Mouse (Mus musculus): ENCODE data around the gene Erc2.

The Erc2 gene

GRCm38 (mm10) chr14:27935714-27936113 is 313.5 kb downstream of the Erc2 start:
- DNase-seq (ENCODE audit: low spot score in 2 of 2): no peak

GRCm38 (mm10) chr14:27937922-27938321 is 315.7 kb downstream of the Erc2 start:
- no peak for DNase-seq (ENCODE audit: low spot score in 2 of 2)

GRCm38 (mm10) chr14:27945276-27945675 is 323.0 kb downstream of the Erc2 start:
- no peak for DNase-seq (ENCODE audit: low spot score in 2 of 2)

GRCm38 (mm10) chr14:27946211-27946610 is 324.0 kb downstream of the Erc2 start:
- DNase-seq (ENCODE audit: low spot score in 2 of 2): no peak

GRCm38 (mm10) chr14:27948391-27948790 is 326.2 kb downstream of the Erc2 start:
- no peak for DNase-seq (ENCODE audit: low spot score in 2 of 2)

GRCm38 (mm10) chr14:27953814-27954213 is 331.6 kb downstream of the Erc2 start:
- DNase-seq (ENCODE audit: low spot score in 2 of 2): no peak

- DNase-seq (ENCODE audit: low spot score in 2 of 2): no peak
Observed at GRCm38 (mm10) chr14:27956801-27957200, 334.6 kb downstream of the Erc2 start.

- DNase-seq (ENCODE audit: low spot score in 2 of 2): no peak
Observed at GRCm38 (mm10) chr14:27973701-27974100, 351.5 kb downstream of the Erc2 start.

GRCm38 (mm10) chr14:27975661-27976060 is 353.4 kb downstream of the Erc2 start:
- no peak for DNase-seq (ENCODE audit: low spot score in 2 of 2)

GRCm38 (mm10) chr14:27984758-27985157 is 362.5 kb downstream of the Erc2 start:
- no peak for DNase-seq (ENCODE audit: low spot score in 2 of 2)

GRCm38 (mm10) chr14:27985201-27985600 is 363.0 kb downstream of the Erc2 start:
- DNase-seq (ENCODE audit: low spot score in 2 of 2): no peak

GRCm38 (mm10) chr14:27987422-27987821 is 365.2 kb downstream of the Erc2 start:
- DNase-seq (ENCODE audit: low spot score in 2 of 2): no peak

GRCm38 (mm10) chr14:27998551-27998950 is 376.3 kb downstream of the Erc2 start:
- no peak for DNase-seq (ENCODE audit: low spot score in 2 of 2)

GRCm38 (mm10) chr14:28004023-28004422 is 381.8 kb downstream of the Erc2 start:
- DNase-seq (ENCODE audit: low spot score in 2 of 2): no peak

- DNase-seq (ENCODE audit: low spot score in 2 of 2): no peak
Observed at GRCm38 (mm10) chr14:28010536-28011280, 388.5 kb downstream of the Erc2 start.

GRCm38 (mm10) chr14:28023199-28023598 is 401.0 kb downstream of the Erc2 start:
- no peak for DNase-seq (ENCODE audit: low spot score in 2 of 2)

GRCm38 (mm10) chr14:28030870-28031269 is 408.6 kb downstream of the Erc2 start:
- no peak for DNase-seq (ENCODE audit: low spot score in 2 of 2)

GRCm38 (mm10) chr14:28035013-28035412 is 412.8 kb downstream of the Erc2 start:
- no peak for DNase-seq (ENCODE audit: low spot score in 2 of 2)

GRCm38 (mm10) chr14:28043095-28043494 is 420.9 kb downstream of the Erc2 start:
- DNase-seq (ENCODE audit: low spot score in 2 of 2): no peak

- DNase-seq (ENCODE audit: low spot score in 2 of 2): no peak
Observed at GRCm38 (mm10) chr14:28051646-28052045, 429.4 kb downstream of the Erc2 start.

GRCm38 (mm10) chr14:28057159-28057884 is 435.1 kb downstream of the Erc2 start:
- DNase-seq (ENCODE audit: low spot score in 2 of 2): no peak

- DNase-seq (ENCODE audit: low spot score in 2 of 2): no peak
Observed at GRCm38 (mm10) chr14:28057885-28058860, 435.9 kb downstream of the Erc2 start.

All from urinary bladder, adult 18-20 months (tissue).